32 mouse cellular contexts compared by ENCODE assay signal in genomic region chr14:21787374-21787773, GRCm38 (mm10). TPM values are rescaled to one million over a fixed set of nuclear protein-coding genes. Genes with fewer than 3 reads are reported as not detected.
A peak's percentile ranks its signal among the peaks of the same experiment; 100 is the strongest.
DNase-seq lines count a peak whose midpoint lies in the region; ATAC-seq lines count a peak whose summit lies in the region.
"Had no signal": no experiment of that assay in that cellular context is flagged by ENCODE, and none has a peak within 500 bp of the region (broad histone marks: within the 10 kb centered on the region; RNA-seq: fewer than 3 reads in every experiment).

No protein-coding gene starts in this region.

- 80% methylated on average over 3 of the region's 3 CpGs for WGBS in midbrain, embryonic 11.5 days

- no peaks in the 10 kb centered on the region for H3K27me3 ChIP-seq in midbrain, embryonic 11.5 days (ENCODE audit: control insufficient read depth, insufficient read depth, low read length)
- H3K27me3 ChIP-seq: embryonic facial prominence, embryonic 13.5 days; forebrain, embryonic 12.5 days; forebrain, embryonic 15.5 days; heart, embryonic 13.5 days; hindbrain, embryonic 12.5 days; hindbrain, embryonic 15.5 days had no signal

- no peaks in the 10 kb centered on the region for H3K4me1 ChIP-seq in midbrain, embryonic 11.5 days (ENCODE audit: control insufficient read depth, insufficient read depth, low read length)
- H3K4me1 ChIP-seq: embryonic facial prominence, embryonic 10.5 days; embryonic facial prominence, embryonic 13.5 days; forebrain, embryonic 15.5 days; heart, embryonic 10.5 days; heart, embryonic 13.5 days; hindbrain, embryonic 12.5 days; hindbrain, embryonic 15.5 days had no signal

- ATAC-seq in midbrain, embryonic 11.5 days (ENCODE audit: low FRiP score): no peak
- ATAC-seq: activated CD4-positive, CD25-positive, alpha-beta regulatory T cell, adult 4 months; forebrain, embryonic 15.5 days had no signal

- H3K36me3 ChIP-seq in midbrain, embryonic 11.5 days (ENCODE audit: control insufficient read depth, insufficient read depth, low read length): no peaks in the 10 kb centered on the region; the same call in 1 of the 2 replicates

- H3K4me2 ChIP-seq in midbrain, embryonic 11.5 days: no peak overlapping the region
- H3K4me2 ChIP-seq: embryonic facial prominence, embryonic 13.5 days; forebrain, embryonic 12.5 days; forebrain, embryonic 15.5 days; heart, embryonic 13.5 days; hindbrain, embryonic 12.5 days; hindbrain, embryonic 15.5 days had no signal

- no peak overlapping the region for H3K4me3 ChIP-seq in midbrain, embryonic 11.5 days (ENCODE audit: low read depth, low read length)
- H3K4me3 ChIP-seq: embryonic facial prominence, embryonic 10.5 days; embryonic facial prominence, embryonic 13.5 days; erythroblast, embryonic 14.5 days; forebrain, embryonic 12.5 days; forebrain, embryonic 15.5 days; heart, adult 2 months; heart, embryonic 10.5 days; heart, embryonic 13.5 days; hindbrain, embryonic 12.5 days; hindbrain, embryonic 15.5 days had no signal

- no peak overlapping the region for H3K27ac ChIP-seq in midbrain, embryonic 11.5 days (ENCODE audit: low read depth, low read length)
- H3K27ac ChIP-seq: embryonic facial prominence, embryonic 10.5 days; embryonic facial prominence, embryonic 13.5 days; forebrain, embryonic 12.5 days; forebrain, embryonic 15.5 days; heart, adult 2 months; heart, embryonic 10.5 days; heart, embryonic 13.5 days; hindbrain, embryonic 12.5 days; hindbrain, embryonic 15.5 days had no signal

- DNase-seq in kidney, adult 11 months: peak; percentile 40
- no peak for DNase-seq in kidney, postnatal 10 days
- peak; percentile 19 for DNase-seq in NIH3T3 (ENCODE audit: low read depth)
- DNase-seq in kidney, adult 9 months: peak; percentile 65
- DNase-seq in kidney, postnatal 14 days: peak; percentile 10
- no peak for DNase-seq in heart, postnatal 4 days
- no peak for DNase-seq in spleen, adult 12 weeks (ENCODE audit: low spot score)
- DNase-seq in midbrain, embryonic 11.5 days (ENCODE audit: low spot score, missing footprints): no peak
- DNase-seq: adrenal gland, adult 8-10 months; adrenal gland, postnatal 25 days; cerebellum, adult 11-12 months; cerebellum, adult 8-10 months; cerebellum, postnatal 10 days; cerebellum, postnatal 36 days; embryo, embryonic 11 days; gastrocnemius, postnatal 25 days; heart, adult 2 months; heart, postnatal 14 days had no signal

- H3K9ac ChIP-seq in midbrain, embryonic 11.5 days (ENCODE audit: low read length): no peak overlapping the region
- H3K9ac ChIP-seq: embryonic facial prominence, embryonic 13.5 days; forebrain, embryonic 12.5 days; forebrain, embryonic 15.5 days; heart, embryonic 13.5 days; hindbrain, embryonic 12.5 days; hindbrain, embryonic 15.5 days had no signal

- H3K9me3 ChIP-seq in midbrain, embryonic 11.5 days (ENCODE audit: control insufficient read depth, low read length): no peaks in the 10 kb centered on the region
- H3K9me3 ChIP-seq: embryonic facial prominence, embryonic 10.5 days; embryonic facial prominence, embryonic 13.5 days; forebrain, embryonic 12.5 days; forebrain, embryonic 15.5 days; heart, embryonic 10.5 days; heart, embryonic 13.5 days; hindbrain, embryonic 12.5 days; hindbrain, embryonic 15.5 days had no signal

RNA-seq across cellular contexts. Expression of gene Dusp13, which starts 36.4 kb away (rescaled TPM):
- not detected for total RNA-seq in heart, postnatal 4 days (2021)
- polyA plus RNA-seq in midbrain, embryonic 11.5 days (2014; fragmentation: Nextera tagmentation; extraction: Ambion mirVana): not detected in 2 replicates
- total RNA-seq: adrenal gland, postnatal 25 days; granulocyte monocyte progenitor cell, adult 5-6 weeks; hematopoietic stem cell, adult 5-6 weeks had no signal
- polyA plus RNA-seq: activated CD4-positive, CD25-positive, alpha-beta regulatory T cell, adult 4 months; brain, embryonic 14.5 days; embryonic facial prominence, embryonic 10.5 days; erythroblast, embryonic 14.5 days; forebrain, embryonic 12.5 days; forebrain, embryonic 15.5 days; heart, embryonic 10.5 days; heart, embryonic 13.5 days; heart, embryonic 16.5 days; hindbrain, embryonic 15.5 days had no signal

RNA-seq across cellular contexts. Expression of gene Samd8, which starts 37.0 kb away (rescaled TPM):
- total RNA-seq in heart, postnatal 4 days (2021): 10 to 100 TPM; 26.1 to 27.4 TPM
- polyA plus RNA-seq in midbrain, embryonic 11.5 days (2014; fragmentation: Nextera tagmentation; extraction: Ambion mirVana): 13.1 TPM in 2 replicates

RNA-seq across cellular contexts. Expression of gene Vdac2, which starts 37.7 kb away (rescaled TPM):
- total RNA-seq in heart, postnatal 4 days (2021): 100 to 1,000 TPM; 606 to 622 TPM
- polyA plus RNA-seq in midbrain, embryonic 11.5 days (2014; fragmentation: Nextera tagmentation; extraction: Ambion mirVana): 312 and 315 TPM in 2 replicates

Comparison
In these comparisons a context has a peak if more than half of its experiments do, and no peak if none do; other contexts are left out.
1. DNase-seq: peak in kidney, adult 11 months (single experiment), NIH3T3 (single experiment), kidney, adult 9 months (single experiment) and kidney, postnatal 14 days (single experiment); none in kidney, postnatal 10 days (single experiment), heart, postnatal 4 days (single experiment), spleen, adult 12 weeks (single experiment) and midbrain, embryonic 11.5 days (single experiment).